Mouse (Mus musculus) gastrocnemius, adult 8-10 months (tissue): ENCODE measurements around the gene Kbtbd3. TPM values are rescaled to one million over a fixed set of nuclear protein-coding genes. Genes with fewer than 3 reads are reported as not detected.

ENCODE experiments used
- DNase-seq, 2 experiments: peaks; one replicate each; pipeline ENCODE4 v3.0.0; 2022; ENCODE audit warnings: low spot score in 2 of 2
- total RNA-seq, 4 experiments: library from RNA; stranded (reverse); gene quantifications; 2 replicates each; pipeline ENCODE4 v1.2.4; 2022

Gene Kbtbd3
- 1 to 10 TPM; 5.2 to 7.1 (median 5.3) TPM for total RNA-seq

- DNase-seq: peak; percentile 95 to 98
Measured at GRCm38 (mm10) chr9:4309351-4310085, at the start of gene Kbtbd3, which contains the start of gene Aasdhppt. Gene Kbtbd3, plus strand, starts transcription at chr9:4309833. Gene Aasdhppt, minus strand, starts transcription at chr9:4309471.

GRCm38 (mm10) chr9:4259841-4260745 is 49.5 kb upstream of the Kbtbd3 start:
- no peak for DNase-seq

- no peak for DNase-seq
Measured at GRCm38 (mm10) chr9:4260746-4261090, 48.9 kb upstream of the Kbtbd3 start.

GRCm38 (mm10) chr9:4266881-4267280 is 42.8 kb upstream of the Kbtbd3 start:
- no peak for DNase-seq

- DNase-seq: no peak
Measured at GRCm38 (mm10) chr9:4283850-4284249, 25.8 kb upstream of the Kbtbd3 start.

- DNase-seq: no peak
Measured at GRCm38 (mm10) chr9:4300466-4300865, 9.2 kb upstream of the Kbtbd3 start.

GRCm38 (mm10) chr9:4304867-4305266 is 4.8 kb upstream of the Kbtbd3 start:
- DNase-seq: no peak

GRCm38 (mm10) chr9:4308628-4309350 is 844 bp upstream of the Kbtbd3 start:
- DNase-seq: no peak

- no peak for DNase-seq
Measured at GRCm38 (mm10) chr9:4310706-4311105, 1.1 kb downstream of the Kbtbd3 start.

GRCm38 (mm10) chr9:4311162-4311561 is 1.5 kb downstream of the Kbtbd3 start:
- DNase-seq: no peak

- DNase-seq: no peak
Measured at GRCm38 (mm10) chr9:4313946-4314345, 4.3 kb downstream of the Kbtbd3 start.

- DNase-seq: no peak
Measured at GRCm38 (mm10) chr9:4315746-4316145, 6.1 kb downstream of the Kbtbd3 start.

- no peak for DNase-seq
Measured at GRCm38 (mm10) chr9:4318939-4319721, 9.5 kb downstream of the Kbtbd3 start.

- DNase-seq: no peak
Measured at GRCm38 (mm10) chr9:4353163-4353562, 43.5 kb downstream of the Kbtbd3 start.

GRCm38 (mm10) chr9:4375828-4376639 is 66.4 kb downstream of the Kbtbd3 start, which contains the start of gene Msantd4:
Gene Msantd4, plus strand, starts transcription at chr9:4376562.
- DNase-seq: peak; percentile 95 to 97

- no peak for DNase-seq
Measured at GRCm38 (mm10) chr9:4376640-4377120, 67.0 kb downstream of the Kbtbd3 start.
